Mouse (Mus musculus) monocyte, adult 2 months (primary cell): ENCODE data around the gene Apbb2.

ENCODE experiments used
- DNase-seq, 2 experiments: peaks; one replicate each; pipeline ENCODE4 v3.0.0; 2022; ENCODE audit warnings: low spot score in 2 of 2, low read depth in 1 of 2

The Apbb2 gene

GRCm38 (mm10) chr5:66491907-66492562 lies 126.5 kb downstream of the Apbb2 start:
- DNase-seq: no peak

- no peak for DNase-seq
Measured at GRCm38 (mm10) chr5:66486028-66486427, 132.6 kb downstream of the Apbb2 start.

GRCm38 (mm10) chr5:66476266-66476665 lies 142.3 kb downstream of the Apbb2 start:
- no peak for DNase-seq

- no peak for DNase-seq
Measured at GRCm38 (mm10) chr5:66475824-66476223, 142.8 kb downstream of the Apbb2 start.

GRCm38 (mm10) chr5:66474153-66474552 lies 144.4 kb downstream of the Apbb2 start:
- no peak for DNase-seq

GRCm38 (mm10) chr5:66473599-66473998 lies 145.0 kb downstream of the Apbb2 start:
- DNase-seq: no peak

- DNase-seq: no peak
Measured at GRCm38 (mm10) chr5:66470837-66471236, 147.7 kb downstream of the Apbb2 start.

GRCm38 (mm10) chr5:66469685-66470084 lies 148.9 kb downstream of the Apbb2 start:
- DNase-seq: no peak

- DNase-seq: no peak
Measured at GRCm38 (mm10) chr5:66468331-66469001, 150.1 kb downstream of the Apbb2 start.

- DNase-seq: no peak
Measured at GRCm38 (mm10) chr5:66462665-66463064, 155.9 kb downstream of the Apbb2 start.

GRCm38 (mm10) chr5:66458851-66459250 lies 159.7 kb downstream of the Apbb2 start:
- no peak for DNase-seq

GRCm38 (mm10) chr5:66455271-66455670 lies 163.3 kb downstream of the Apbb2 start:
- no peak for DNase-seq

- DNase-seq: no peak
Measured at GRCm38 (mm10) chr5:66454826-66455225, 163.8 kb downstream of the Apbb2 start.

GRCm38 (mm10) chr5:66453106-66453505 lies 165.5 kb downstream of the Apbb2 start:
- DNase-seq: no peak

- DNase-seq: no peak
Measured at GRCm38 (mm10) chr5:66451561-66451960, 167.0 kb downstream of the Apbb2 start.

- DNase-seq: no peak
Measured at GRCm38 (mm10) chr5:66445497-66445896, 173.1 kb downstream of the Apbb2 start.

GRCm38 (mm10) chr5:66442260-66442659 lies 176.3 kb downstream of the Apbb2 start:
- DNase-seq: no peak

GRCm38 (mm10) chr5:66436791-66437246 lies 181.8 kb downstream of the Apbb2 start:
- no peak for DNase-seq

- DNase-seq: no peak
Measured at GRCm38 (mm10) chr5:66435158-66435557, 183.4 kb downstream of the Apbb2 start.

GRCm38 (mm10) chr5:66429076-66429475 lies 189.5 kb downstream of the Apbb2 start:
- no peak for DNase-seq

GRCm38 (mm10) chr5:66428071-66428470 lies 190.5 kb downstream of the Apbb2 start:
- DNase-seq: no peak

GRCm38 (mm10) chr5:66423909-66424308 lies 194.7 kb downstream of the Apbb2 start:
- no peak for DNase-seq

GRCm38 (mm10) chr5:66423466-66423865 lies 195.1 kb downstream of the Apbb2 start:
- DNase-seq: no peak
